Mouse (Mus musculus): ENCODE results near the gene Olfr224.

Olfr224 gene

DNA sequence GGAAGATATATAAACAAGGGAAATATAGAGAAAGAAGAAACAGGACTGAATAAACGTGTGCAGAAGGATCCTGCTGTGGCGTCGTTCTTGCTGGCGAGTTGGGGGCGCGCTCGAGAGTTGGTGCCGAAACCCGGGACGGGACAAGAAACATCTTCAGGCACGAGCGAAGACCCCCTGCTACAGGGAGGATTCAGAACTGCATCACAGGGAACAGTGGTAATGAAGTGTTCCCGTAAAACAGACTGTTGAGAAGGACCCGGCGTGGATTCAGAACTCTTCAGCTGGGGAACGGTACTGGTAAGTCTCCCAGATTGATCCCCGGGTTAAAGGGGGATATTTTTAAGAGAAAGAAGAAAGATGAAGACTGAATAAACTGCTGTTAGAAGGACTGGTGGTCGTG lies 51.4 kb downstream of the Olfr224 start:
- peak; percentile 67 for DNase-seq (ENCODE audit: low spot score)
